Mouse (Mus musculus) heart, embryonic 13.5 days (tissue): Measurements from ENCODE around the gene Ahnak. TPM values are rescaled to one million over a fixed set of nuclear protein-coding genes. Genes with fewer than 3 reads are reported as not detected.
A peak's percentile ranks its signal among the peaks of the same experiment; 100 is the strongest.

ENCODE experiments used
- ATAC-seq: fragments of 200-750 bp; cut with Nextera tagmentation; 2 replicates; pipeline ENCODE4 v1.8.0; 2017; ENCODE audit warnings: moderate TSS enrichment; ENCODE audit not compliant: insufficient number of reproducible peaks, low FRiP score, low TSS enrichment; ENCODE audit errors: extremely low read depth
- H3K27ac ChIP-seq: fragments of 300-500 bp; sonication (generic); replicated peaks from 2 replicates; pipeline ENCODE4 v1.5.1; 2015; ENCODE audit warnings: moderate library complexity, mild to moderate bottlenecking, inconsistent platforms
- H3K27me3 ChIP-seq: fragments of 300-500 bp; sonication (generic); replicated peaks from 2 replicates; pipeline ENCODE4 v1.6.1; 2015; ENCODE audit warnings: mild to moderate bottlenecking, inconsistent platforms
- H3K36me3 ChIP-seq: fragments of 300-500 bp; sonication (generic); 2 replicates; pipeline ENCODE4 v1.6.1; 2015; ENCODE audit warnings: mild to moderate bottlenecking, inconsistent platforms
- H3K4me1 ChIP-seq: fragments of 300-500 bp; sonication (generic); 2 replicates; pipeline ENCODE4 v1.6.1; 2015; ENCODE audit warnings: inconsistent platforms
- H3K4me2 ChIP-seq: fragments of 300-500 bp; sonication (generic); 2 replicates; pipeline ENCODE4 v1.6.1; 2015; ENCODE audit warnings: inconsistent platforms, mild to moderate bottlenecking, moderate library complexity
- H3K4me3 ChIP-seq: fragments of 300-500 bp; sonication (generic); 2 replicates; pipeline ENCODE4 v1.5.1; 2015; ENCODE audit warnings: moderate library complexity, mild to moderate bottlenecking, inconsistent platforms
- H3K9ac ChIP-seq: fragments of 300-500 bp; sonication (generic); 2 replicates; pipeline ENCODE4 v1.6.1; 2015; ENCODE audit warnings: inconsistent platforms, mild to moderate bottlenecking, moderate library complexity
- H3K9me3 ChIP-seq: fragments of 300-500 bp; sonication (generic); 2 replicates; pipeline ENCODE4 v1.6.1; 2016; ENCODE audit warnings: inconsistent platforms
- WGBS: fragments of 180-500 bp; shearing (Covaris S2); methylation state at CpG from one replicate; pipeline ENCODE4 v1.1.7; 2015; ENCODE audit warnings: mixed read lengths; 5-methylcytosine and 5-hydroxymethylcytosine counted together
- polyA plus RNA-seq: library from polyadenylated mRNA; unstranded; fragments of >200 nt; fragmentation: Nextera tagmentation; extraction: Ambion mirVana; gene quantifications from 2 replicates; pipeline ENCODE4 v1.2.1, GENCODE M21; 2015

Ahnak gene
- polyA plus RNA-seq, 1 experiment from 2014 or later, result 22.8 TPM

GRCm38 (mm10) chr19:9072157-9072530 lies 83.1 kb downstream of the Ahnak start:
- no peaks in the 10 kb centered on the region for H3K9me3 ChIP-seq

GRCm38 (mm10) chr19:9073776-9074411 lies 84.8 kb downstream of the Ahnak start:
- Histone ChIP-seq H3K9ac (0 out of 2 replicates have a peak overlapping the region, but pooled peaks have one; percentile 15), H3K27me3 (no peaks in the 10 kb centered on the region), H3K4me2 (no peak overlapping the region), H3K4me3 (no peak overlapping the region), H3K36me3 (no peaks in the 10 kb centered on the region), H3K4me1 (peaks cover 51% of the 10 kb centered on the region), H3K27ac (peak overlapping the region; percentile 48), H3K9me3 (no peaks in the 10 kb centered on the region)
- WGBS, result 44% methylated on average over 12 of the region's 12 CpGs
- ATAC-seq, result no peak

More at GRCm38 (mm10) chr19:9072157-9072530, 83.1 kb downstream of the Ahnak start:
- Histone ChIP-seq H3K4me1 (peaks cover 54% of the 10 kb centered on the region), H3K9ac (no peak overlapping the region), H3K36me3 (no peaks in the 10 kb centered on the region), H3K27ac (peak overlapping the region; percentile 88), H3K4me3 (no peak overlapping the region), H3K27me3 (no peaks in the 10 kb centered on the region), H3K4me2 (peak overlapping the region; percentile 18; the same call in 1 of the 2 replicates)
- no peak for ATAC-seq
- WGBS, result 45% methylated on average over 2 of the region's 2 CpGs

GRCm38 (mm10) chr19:9074424-9074823 lies 85.3 kb downstream of the Ahnak start:
- Histone ChIP-seq H3K36me3 (no peaks in the 10 kb centered on the region), H3K4me3 (no peak overlapping the region), H3K9ac (no peak overlapping the region), H3K27me3 (no peaks in the 10 kb centered on the region), H3K27ac (peak overlapping the region; percentile 48), H3K4me1 (peaks cover 49% of the 10 kb centered on the region), H3K4me2 (no peak overlapping the region), H3K9me3 (no peaks in the 10 kb centered on the region)
- 69% methylated on average over 4 of the region's 4 CpGs for WGBS
- no peak for ATAC-seq

DNA sequence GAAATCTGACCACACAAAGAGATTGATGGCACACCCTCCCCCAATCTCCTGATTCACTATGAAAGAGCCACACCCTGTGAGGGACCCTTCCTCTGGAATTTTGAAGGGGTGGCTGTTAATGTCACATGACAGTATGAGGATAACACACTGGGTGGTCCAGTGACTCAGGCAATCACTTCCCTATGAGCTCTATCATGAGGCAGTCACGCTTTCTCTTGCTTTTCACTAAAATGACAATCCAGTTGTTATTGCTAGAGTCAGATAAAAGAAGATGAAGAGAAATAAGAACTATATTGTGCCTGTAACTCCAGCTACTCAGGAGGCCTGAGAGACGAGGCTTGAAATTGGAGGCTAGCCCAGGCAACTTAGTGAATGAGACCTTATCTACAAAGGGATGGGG lies 86.5 kb downstream of the Ahnak start:
- Histone ChIP-seq H3K36me3 (no peaks in the 10 kb centered on the region), H3K27ac (no peak overlapping the region), H3K9me3 (no peaks in the 10 kb centered on the region), H3K9ac (no peak overlapping the region), H3K4me3 (no peak overlapping the region), H3K27me3 (no peaks in the 10 kb centered on the region), H3K4me2 (no peak overlapping the region), H3K4me1 (peaks cover 38% of the 10 kb centered on the region)
- 69% methylated on average over 2 of the region's 2 CpGs for WGBS
- ATAC-seq, result no peak

DNA sequence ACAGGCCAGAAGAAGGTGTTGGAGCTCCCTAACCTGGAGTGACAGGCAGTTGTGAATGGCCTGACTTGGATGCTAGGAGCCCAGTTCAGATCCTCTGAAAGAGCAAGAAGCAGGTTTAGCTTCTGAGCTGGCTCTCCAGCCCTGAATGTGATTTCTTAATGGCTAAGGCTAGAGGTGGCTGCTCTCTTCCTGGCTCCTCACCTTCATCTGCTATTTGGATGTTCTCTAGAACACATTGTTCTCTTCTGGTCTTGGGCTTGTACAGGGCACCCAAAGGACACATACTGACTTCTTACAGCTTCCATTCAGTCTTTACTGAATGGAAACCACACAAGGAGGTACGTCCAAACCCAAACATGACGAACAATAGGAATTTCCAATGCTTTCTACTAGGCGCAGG lies 87.0 kb downstream of the Ahnak start:
- Histone ChIP-seq H3K9me3 (no peaks in the 10 kb centered on the region), H3K4me2 (no peak overlapping the region), H3K4me1 (peaks cover 33% of the 10 kb centered on the region), H3K27me3 (no peaks in the 10 kb centered on the region), H3K27ac (no peak overlapping the region), H3K36me3 (no peaks in the 10 kb centered on the region), H3K4me3 (no peak overlapping the region), H3K9ac (no peak overlapping the region)
- 80% methylated on average over 3 of the region's 3 CpGs for WGBS
- no peak for ATAC-seq

DNA sequence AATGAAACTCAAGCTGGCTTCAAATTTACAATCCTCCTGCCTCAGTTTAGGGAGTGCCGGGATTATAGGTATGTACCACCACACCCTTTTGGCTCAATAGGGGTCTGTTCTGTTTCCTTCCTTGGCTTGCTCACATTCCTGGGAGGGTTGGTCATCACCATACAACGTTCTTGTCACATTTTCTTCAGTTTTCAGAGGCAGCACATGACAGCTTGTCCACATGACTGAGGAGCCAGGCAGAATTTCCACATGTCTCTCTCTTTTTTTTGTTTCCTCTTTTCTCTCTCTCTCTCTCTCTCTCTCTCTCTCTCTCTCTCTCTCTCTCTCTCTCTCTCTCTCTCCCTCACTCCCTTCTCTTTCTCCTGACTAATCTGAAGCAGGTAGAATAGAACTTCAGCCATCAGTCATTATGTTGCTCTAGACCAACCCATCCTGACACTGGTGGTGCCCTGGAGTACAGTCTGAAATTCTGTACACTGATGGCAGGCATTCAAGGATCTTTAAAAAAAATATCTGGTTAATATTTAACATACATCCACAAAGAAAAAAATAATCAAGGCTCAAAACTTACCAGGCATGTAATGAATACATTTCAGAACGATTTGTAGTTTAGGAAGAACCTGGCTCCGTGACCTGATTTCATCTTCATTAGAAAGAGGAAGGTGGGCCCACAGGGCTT lies 88.0 kb downstream of the Ahnak start:
- Histone ChIP-seq H3K4me1 (peaks cover 27% of the 10 kb centered on the region), H3K4me3 (no peak overlapping the region), H3K9me3 (no peaks in the 10 kb centered on the region), H3K4me2 (no peak overlapping the region), H3K9ac (no peak overlapping the region), H3K27me3 (no peaks in the 10 kb centered on the region), H3K27ac (no peak overlapping the region), H3K36me3 (no peaks in the 10 kb centered on the region)
- no peak for ATAC-seq
- 62% methylated on average over 4 of the region's 4 CpGs for WGBS

DNA sequence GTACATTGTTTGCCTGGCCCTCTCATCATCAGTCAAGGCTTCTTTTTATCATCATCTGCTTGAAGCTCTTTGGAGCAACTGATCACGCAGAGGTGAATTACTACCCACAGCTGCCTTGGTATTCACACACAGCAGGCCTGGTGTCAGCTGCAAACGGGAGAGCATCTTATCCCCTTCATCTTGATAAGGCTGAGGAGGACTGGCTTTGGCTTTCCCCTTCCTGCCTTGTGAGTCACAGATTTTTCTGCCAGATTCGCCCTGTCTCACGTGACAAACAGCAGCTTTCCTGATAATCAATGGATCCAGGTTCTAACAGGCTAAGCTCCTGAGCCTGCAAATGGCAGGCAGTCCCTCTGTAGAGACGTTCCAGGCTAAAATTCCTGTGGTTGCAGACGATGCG lies 90.8 kb downstream of the Ahnak start:
- Histone ChIP-seq H3K36me3 (no peaks in the 10 kb centered on the region), H3K9me3 (no peaks in the 10 kb centered on the region), H3K27me3 (no peaks in the 10 kb centered on the region), H3K4me2 (no peak overlapping the region), H3K27ac (no peak overlapping the region), H3K4me1 (peaks cover 26% of the 10 kb centered on the region), H3K4me3 (no peak overlapping the region), H3K9ac (no peak overlapping the region)
- ATAC-seq, result no peak
- WGBS, result 24% methylated on average over 7 of the region's 7 CpGs

DNA sequence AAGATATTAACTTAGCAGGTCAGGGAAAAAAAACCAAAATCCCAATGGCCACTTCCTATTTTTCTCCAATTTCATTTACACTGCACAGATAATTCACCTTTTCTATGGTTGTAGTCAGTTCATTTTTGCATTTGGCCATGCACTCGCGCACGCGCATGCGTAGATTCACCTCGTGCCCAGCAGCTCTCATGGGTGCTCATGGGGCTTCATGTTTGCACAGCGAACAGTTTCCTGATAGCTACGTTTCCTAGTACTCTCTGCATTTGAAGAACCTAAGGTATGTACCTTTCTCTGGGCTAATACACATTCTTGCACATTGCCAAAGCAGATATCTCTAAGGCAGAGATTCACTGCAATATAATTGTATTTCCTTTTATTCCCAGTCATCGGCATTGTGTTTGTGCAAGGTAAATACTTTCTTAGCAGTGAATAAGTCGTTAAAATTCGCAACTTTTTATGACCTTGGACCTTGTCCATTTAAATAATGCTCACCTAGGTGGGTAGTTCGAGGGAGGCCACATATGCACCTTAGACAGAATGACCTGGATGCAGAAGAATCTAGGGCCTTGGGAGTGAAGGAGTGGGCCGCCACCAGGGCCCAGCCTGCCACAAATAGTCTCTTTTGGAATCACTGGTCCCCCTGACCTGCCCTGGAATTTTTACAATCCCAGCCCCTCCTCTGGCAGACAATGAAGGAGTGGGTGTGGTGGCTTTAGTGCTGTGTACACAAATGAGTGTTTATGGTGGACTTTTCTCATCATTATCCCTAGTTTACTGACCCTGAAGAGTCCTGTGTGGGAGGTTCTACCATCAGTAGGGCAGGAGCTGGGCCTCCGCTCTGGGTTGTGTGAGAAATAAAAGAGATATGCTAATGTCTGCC lies 92.5 kb downstream of the Ahnak start:
- H3K4me2 ChIP-seq, result peak overlapping the region; percentile 58; the same call in 1 of the 2 replicates
- peaks cover 23% of the 10 kb centered on the region for H3K4me1 ChIP-seq
- no peaks in the 10 kb centered on the region for H3K9me3 ChIP-seq
- peak overlapping the region; percentile 12; the same call in 1 of the 2 replicates for H3K9ac ChIP-seq
- H3K27ac ChIP-seq, result no peak overlapping the region
- H3K27me3 ChIP-seq, result no peaks in the 10 kb centered on the region
- H3K4me3 ChIP-seq, result no peak overlapping the region
- no peak for ATAC-seq
- no peaks in the 10 kb centered on the region for H3K36me3 ChIP-seq
- WGBS, result 85% methylated on average over 14 of the region's 14 CpGs

DNA sequence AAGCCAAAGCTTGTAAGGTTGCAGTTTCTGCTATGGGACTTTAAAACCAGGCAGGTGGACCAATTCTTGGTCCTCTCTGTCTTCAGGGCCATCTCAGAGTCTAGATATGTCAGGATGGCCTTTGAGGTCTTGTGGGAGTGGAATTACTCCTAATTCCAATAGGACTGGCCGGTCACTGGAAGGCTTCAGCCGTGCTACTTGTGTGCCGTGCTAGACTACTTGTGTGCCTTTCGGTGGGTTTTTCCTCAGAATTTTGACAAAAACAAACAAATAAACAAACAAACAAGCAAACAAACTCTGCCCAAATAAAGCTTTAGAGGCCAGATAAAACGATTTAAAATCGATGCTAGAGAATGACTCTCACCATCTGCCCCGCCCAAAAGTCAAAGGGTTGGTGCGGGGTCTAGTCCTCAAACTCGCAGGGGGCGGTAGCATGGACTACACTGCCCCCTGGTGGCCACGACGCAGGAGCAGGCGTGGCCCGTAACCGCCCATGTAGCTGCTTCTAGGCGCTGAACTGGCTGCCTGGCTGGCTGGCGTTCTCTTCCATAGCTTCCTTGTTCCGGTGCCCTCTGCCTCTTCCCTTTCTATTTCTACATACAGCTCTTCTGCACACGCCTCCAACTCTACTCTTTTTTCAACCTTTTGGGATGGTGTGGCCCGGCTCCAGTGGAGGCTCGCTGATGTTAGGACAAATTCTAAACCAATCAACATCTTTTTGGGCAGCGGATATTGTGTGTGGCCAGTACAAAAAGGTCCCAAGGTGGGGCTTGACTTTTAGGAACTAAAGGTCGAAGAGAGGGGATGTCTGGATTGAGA lies 93.3 kb downstream of the Ahnak start:
- Histone ChIP-seq H3K4me1 (peaks cover 23% of the 10 kb centered on the region), H3K4me2 (peak overlapping the region; percentile 58), H3K27me3 (no peaks in the 10 kb centered on the region), H3K36me3 (no peaks in the 10 kb centered on the region), H3K9ac (peak overlapping the region; percentile 47; the same call in 1 of the 2 replicates), H3K27ac (no peak overlapping the region), H3K9me3 (no peaks in the 10 kb centered on the region), H3K4me3 (peak overlapping the region; percentile 29; the same call in 1 of the 2 replicates)
- 19% methylated on average over 23 of the region's 23 CpGs for WGBS
- peak; percentile 66; the same call in 1 of the 2 replicates for ATAC-seq

DNA sequence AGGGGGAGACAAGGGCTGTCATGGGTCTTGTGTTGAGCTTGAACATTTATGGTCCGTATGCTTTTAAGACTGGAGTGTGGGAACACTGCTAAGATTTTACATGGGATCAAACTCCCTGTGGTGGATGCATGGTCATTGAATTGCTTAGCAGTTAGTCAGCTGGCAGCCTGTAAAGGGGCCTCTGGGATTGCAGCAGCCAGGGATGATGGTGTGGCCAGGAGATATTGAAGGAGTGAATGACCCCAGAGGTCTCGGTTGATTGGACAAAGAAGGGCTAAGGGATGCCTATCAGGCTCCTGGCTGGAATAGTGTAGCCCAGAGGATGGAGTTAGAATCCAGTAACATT lies 93.9 kb downstream of the Ahnak start:
- H3K4me2 ChIP-seq, result peak overlapping the region; percentile 58
- H3K27ac ChIP-seq, result no peak overlapping the region
- H3K4me3 ChIP-seq, result 0 out of 2 replicates have a peak overlapping the region, but pooled peaks have one; percentile 29
- no peaks in the 10 kb centered on the region for H3K27me3 ChIP-seq
- 66% methylated on average over 2 of the region's 2 CpGs for WGBS
- H3K4me1 ChIP-seq, result peaks cover 23% of the 10 kb centered on the region
- no peaks in the 10 kb centered on the region for H3K9me3 ChIP-seq
- H3K9ac ChIP-seq, result peak overlapping the region; percentile 47; the same call in 1 of the 2 replicates
- H3K36me3 ChIP-seq, result no peaks in the 10 kb centered on the region
- ATAC-seq, result no peak
